Mouse (Mus musculus) left cerebral cortex, adult 2 months (tissue): ENCODE measurements around the gene Ppp4c. TPM values are rescaled to one million over a fixed set of nuclear protein-coding genes. Genes with fewer than 3 reads are reported as not detected.

Experiments
- DNase-seq, 2 experiments: peaks; one replicate each; pipeline ENCODE4 v3.0.0; 2021 to 2022; ENCODE audit warnings: low spot score in 2 of 2, mixed read lengths in 1 of 2; ENCODE audit errors: extremely low spot score in 1 of 2
- H3K27ac ChIP-seq: fragments of 200-600 bp; 2 replicates; pipeline ENCODE4 v1.8.1; 2022
- H3K4me3 ChIP-seq: fragments of 200-600 bp; 2 replicates; pipeline ENCODE4 v1.8.1; 2022
- CTCF ChIP-seq: fragments of 200-600 bp; IDR thresholded peaks from 2 replicates; pipeline ENCODE4 v1.8.1; 2022; ENCODE audit warnings: antibody characterized with exemption, mild to moderate bottlenecking, moderate library complexity
- intact Hi-C: fragments of 180-260 bp; cut with DNase I; formaldehyde crosslinking; loops from one replicate; pipeline ENCODE4 v1.15.1; 2025
- total RNA-seq, 2 experiments: library from RNA; stranded (reverse); gene quantifications; 2 replicates each; pipeline ENCODE4 v1.2.3; 2021

The Ppp4c gene
- total RNA-seq, 2 experiments from 2014 or later = 50.4 TPM

DNA sequence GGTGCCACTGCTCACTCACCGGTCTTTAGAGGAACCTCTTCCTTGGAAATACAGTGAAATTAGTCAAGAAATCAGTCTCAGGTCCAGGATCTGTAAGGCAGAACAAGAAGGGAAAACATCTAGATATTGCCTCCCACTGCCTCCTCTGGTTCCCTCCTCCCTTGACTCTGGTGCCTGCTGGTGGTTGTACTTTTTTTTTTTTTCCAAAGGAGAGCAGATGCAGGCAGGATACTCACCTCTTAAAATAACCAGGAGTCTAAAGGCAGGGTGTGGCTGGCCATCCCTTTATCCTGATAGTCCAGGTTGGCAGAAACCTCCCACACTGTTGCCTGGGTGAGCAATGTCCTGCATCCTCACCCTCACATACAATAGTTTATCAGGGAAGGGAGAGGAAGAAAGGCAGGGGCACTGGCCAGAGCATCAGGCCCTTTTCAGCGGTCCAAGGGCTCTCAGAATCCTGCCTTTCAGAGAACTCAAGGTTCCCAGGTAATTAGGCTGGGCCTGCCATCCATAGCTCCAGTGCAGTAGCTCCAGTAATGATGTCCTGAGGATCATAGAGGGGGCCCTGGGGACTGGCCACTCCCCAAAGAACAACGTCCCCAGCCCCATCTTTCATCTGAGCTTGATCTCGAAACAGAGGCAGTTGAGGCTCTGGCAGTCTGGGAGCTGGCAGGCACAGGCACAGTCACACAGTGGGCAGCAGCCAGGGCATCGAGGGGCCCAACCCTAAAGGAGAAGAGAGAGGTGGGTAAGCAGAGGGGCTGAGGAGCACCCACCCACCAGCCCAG, 8.2 kb upstream of the Ppp4c start:
- Histone ChIP-seq H3K4me3 (peak overlapping the region; percentile 73), H3K27ac (peak overlapping the region; percentile 100)
- TF ChIP-seq CTCF = no peak
- intact Hi-C loops = no loop called here
- no peak for DNase-seq

GRCm38 (mm10) chr7:126799468-126800268, 7.4 kb upstream of the Ppp4c start:
- peak overlapping the region; percentile 73 for H3K4me3 ChIP-seq
- DNase-seq = peak in 1 of 2 experiments; percentile 54
- TF ChIP-seq CTCF = peak; percentile 48
- intact Hi-C loops = loop anchor here (1.0 to 10.0 kb wide), 3 partner anchors 97 to 295 kb away; partner anchors contain the start of genes Atxn2l and Maz
- H3K27ac ChIP-seq = peak overlapping the region; percentile 100

DNA sequence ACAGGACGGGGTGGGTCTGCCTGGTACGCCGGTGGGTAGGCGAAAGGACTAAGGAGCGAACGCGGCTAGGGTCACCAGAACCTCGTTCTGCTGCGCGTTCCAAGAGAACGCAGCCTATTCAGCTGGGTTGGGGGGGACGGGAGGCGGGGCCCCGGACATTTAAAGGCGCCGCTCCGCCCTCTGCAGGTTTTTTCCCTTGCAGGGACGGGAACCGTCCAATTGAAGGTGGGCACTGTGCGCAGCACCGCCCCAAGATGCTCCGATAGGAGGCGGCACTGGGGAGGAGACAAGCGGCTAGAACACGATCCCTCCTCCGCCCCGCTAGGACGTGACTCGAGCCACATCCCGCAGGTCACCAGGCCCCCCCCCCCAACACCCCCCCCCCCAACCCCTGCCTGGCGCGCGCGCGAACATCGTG, 6.8 kb upstream of the Ppp4c start:
- DNase-seq = peak; percentile 96 to 98
- peak; percentile 59 for TF ChIP-seq CTCF
- intact Hi-C loops = loop anchor here (1.0 to 10.0 kb wide), 3 partner anchors 97 to 294 kb away; partner anchors contain the start of genes Atxn2l and Maz
- Histone ChIP-seq H3K4me3 (peak overlapping the region; percentile 81), H3K27ac (peak overlapping the region; percentile 100)

DNA sequence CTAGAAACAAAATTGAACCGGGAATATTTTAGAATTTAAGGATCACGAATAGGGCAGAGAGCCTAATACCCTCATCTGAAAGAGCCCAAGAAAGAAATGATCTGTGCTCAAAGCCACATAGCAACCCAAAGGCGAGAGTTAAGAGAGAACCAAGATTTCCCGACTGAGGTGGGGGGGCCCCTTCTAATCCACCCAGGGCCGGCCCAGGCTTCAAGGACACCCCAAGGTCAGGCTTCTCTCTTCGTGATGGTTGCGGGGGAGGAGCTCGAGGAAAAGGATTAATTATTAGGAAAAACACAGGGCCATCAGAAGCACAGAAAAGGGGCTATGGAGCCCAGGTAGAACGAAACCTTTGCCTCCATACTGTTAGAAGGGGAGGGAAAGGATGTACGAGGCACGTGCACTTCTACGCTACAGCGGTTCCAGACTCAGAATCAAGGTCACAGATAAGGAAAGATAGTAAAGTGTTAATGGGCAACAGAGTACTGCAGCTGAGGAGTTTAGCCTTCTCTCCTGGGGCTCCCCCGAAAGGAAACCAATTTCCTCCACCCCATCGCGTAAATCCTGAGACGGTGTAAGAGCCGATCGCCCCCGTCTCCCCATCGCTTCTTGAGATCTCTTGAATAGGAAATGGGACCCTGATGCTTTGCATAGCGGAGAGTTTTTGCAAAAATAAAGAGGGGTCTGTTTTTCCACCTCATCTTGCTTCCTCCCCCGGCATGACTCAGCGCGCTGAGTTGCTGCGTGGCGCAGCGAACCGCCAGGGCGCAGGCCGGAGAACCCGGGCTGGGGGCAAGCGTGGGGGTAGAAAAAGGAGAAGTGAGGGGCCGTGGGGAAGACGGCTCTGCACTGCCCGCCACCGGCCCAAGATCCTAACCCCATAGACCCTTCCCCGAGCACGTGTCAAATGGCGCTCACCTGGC, 6.1 kb upstream of the Ppp4c start:
- no peak for TF ChIP-seq CTCF
- intact Hi-C loops = loop anchor here (1.0 to 10.0 kb wide), 3 partner anchors 96 to 294 kb away; partner anchors contain the start of genes Atxn2l and Maz
- peak overlapping the region; percentile 81 for H3K4me3 ChIP-seq
- H3K27ac ChIP-seq = peak overlapping the region; percentile 100
- DNase-seq = no peak

- no peak for DNase-seq
- Histone ChIP-seq H3K27ac (peak within 1 kb of the TSS; percentile 100), H3K4me3 (peak within 1 kb of the TSS; percentile 81)
- intact Hi-C loops = loop anchor here (5.0 to 10.0 kb wide), 2 partner anchors 95 to 293 kb away; partner anchors contain the start of gene Atxn2l
- TF ChIP-seq CTCF = no peak
Observed at GRCm38 (mm10) chr7:126797411-126798126, 5.3 kb upstream of the Ppp4c start, which contains the start of gene Fam57b. Gene Fam57b, plus strand, starts transcription at chr7:126797668.

DNA sequence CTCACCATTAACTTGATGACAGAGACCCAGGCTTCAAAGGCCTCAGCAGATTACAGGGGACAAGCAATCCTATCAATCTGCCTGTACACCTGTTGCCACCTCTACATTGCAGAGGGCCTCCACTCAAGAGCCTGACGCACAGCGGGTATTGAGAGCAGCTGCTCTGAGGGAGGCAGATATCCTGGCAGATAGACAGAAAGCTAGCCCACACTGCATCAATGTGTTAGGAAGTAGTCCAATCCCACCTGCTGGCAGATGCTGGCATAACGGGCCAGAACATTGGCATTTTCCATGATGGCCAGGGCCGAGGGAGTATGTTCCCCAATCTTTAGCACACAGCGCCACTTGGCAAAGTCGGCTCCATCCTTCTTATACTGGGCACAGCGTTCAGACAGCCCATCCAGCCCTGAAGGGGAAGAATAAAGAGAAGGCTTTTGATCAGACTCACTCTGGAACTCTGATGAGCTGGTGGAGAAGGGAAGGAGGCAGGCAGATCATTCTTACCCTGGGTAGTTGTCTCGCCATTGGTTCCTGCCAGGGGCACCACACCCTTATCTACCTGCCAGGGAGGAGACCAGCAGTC, 4.1 kb upstream of the Ppp4c start:
- peak in 1 of 2 experiments; percentile 59 for DNase-seq
- Histone ChIP-seq H3K27ac (peak overlapping the region; percentile 29; the same call in 1 of the 2 replicates), H3K4me3 (peak overlapping the region; percentile 81)
- intact Hi-C loops = loop anchor here (5.0 to 10.0 kb wide), 2 partner anchors 94 to 292 kb away; partner anchors contain the start of gene Atxn2l
- TF ChIP-seq CTCF = peak; percentile 44

DNA sequence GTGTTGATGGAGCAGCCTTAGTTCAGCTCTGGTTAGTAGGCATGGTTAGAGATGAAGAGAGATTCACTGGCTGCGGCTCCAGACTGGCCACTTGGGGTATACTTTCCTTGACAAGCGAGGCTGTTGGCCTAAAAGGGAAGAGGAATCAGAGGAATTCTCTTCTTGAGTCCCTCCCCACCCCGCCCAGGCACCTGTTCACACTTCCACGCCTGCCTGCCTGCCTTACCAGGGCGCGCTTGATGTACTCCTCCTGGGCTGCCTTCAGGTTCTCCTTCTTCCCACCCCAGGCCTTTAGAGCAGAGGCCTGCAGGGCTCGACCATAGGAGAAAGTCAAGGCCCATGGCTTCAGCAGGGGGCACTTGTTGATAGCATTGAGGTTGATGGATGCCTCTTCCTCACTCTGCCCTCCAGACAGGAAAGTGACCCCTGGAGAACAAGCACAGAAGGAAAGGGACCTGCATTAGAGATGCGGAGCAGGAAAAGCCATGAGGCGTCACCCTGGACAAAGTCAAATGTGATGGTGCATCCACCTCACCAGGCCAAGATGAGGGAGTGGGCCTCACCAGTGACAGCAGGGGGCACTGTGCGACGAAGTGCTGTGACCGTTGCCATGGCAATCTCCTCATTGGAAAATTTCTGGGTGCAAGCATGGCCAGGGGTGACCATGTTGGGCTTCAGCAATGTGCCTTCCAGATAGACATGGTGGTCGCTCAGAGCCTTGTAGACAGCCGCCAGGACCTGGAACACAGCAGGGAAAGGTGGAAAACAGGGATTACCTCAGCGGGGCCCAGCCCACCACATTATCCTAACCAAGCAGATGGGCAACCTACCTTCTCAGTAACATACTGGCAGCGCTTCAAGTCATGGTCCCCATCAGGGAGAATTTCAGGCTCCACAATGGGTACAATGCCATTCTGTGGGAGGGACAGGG, 3.4 kb upstream of the Ppp4c start:
- DNase-seq = no peak
- H3K4me3 ChIP-seq = peak overlapping the region; percentile 81
- H3K27ac ChIP-seq = no peak overlapping the region; the same call in 1 of the 2 replicates
- peak; percentile 30 for TF ChIP-seq CTCF
- intact Hi-C loops = loop anchor here (5.0 to 10.0 kb wide), 2 partner anchors 93 to 291 kb away; partner anchors contain the start of gene Atxn2l

- TF ChIP-seq CTCF = no peak
- Histone ChIP-seq H3K4me3 (no peak overlapping the region), H3K27ac (no peak overlapping the region)
- no peak for DNase-seq
- intact Hi-C loops = loop anchor here (10.0 kb wide), 1 partner anchor 289 kb away; the partner anchor contains the start of gene Atxn2l
Observed at GRCm38 (mm10) chr7:126794271-126794605, 1.9 kb upstream of the Ppp4c start.
